ENCODE assay signal across 15 mouse cellular contexts in the genomic region with DNA sequence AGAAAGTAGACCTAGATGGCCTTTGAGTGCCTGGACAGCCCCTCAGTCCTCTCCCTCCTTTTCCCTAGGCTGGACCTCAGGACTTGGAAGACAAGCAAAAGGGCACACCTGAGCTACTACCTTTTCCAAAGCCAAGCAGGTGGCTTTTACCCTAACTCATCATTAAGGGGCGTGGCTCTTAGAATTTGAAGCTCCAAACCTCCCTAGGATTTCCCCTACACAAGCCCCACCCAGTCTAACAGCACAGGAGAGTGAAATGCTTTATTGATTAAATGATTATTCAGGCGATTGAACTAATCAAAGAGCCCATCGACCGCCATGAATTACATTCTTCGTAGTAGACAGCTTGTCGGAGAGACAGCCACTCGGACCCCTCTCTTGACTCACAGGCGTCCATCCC. TPM values are rescaled to one million over a fixed set of nuclear protein-coding genes. Genes with fewer than 3 reads are reported as not detected.
"Had no signal": no experiment of that assay in that cellular context is flagged by ENCODE, and none has a peak within 500 bp of the region (broad histone marks: within the 10 kb centered on the region; RNA-seq: fewer than 3 reads in every experiment).

No protein-coding gene starts in this region.

- H3K9me3 ChIP-seq: intestine, embryonic 15.5 days; limb, embryonic 13.5 days; liver, embryonic 15.5 days; neural tube, embryonic 15.5 days; stomach, embryonic 15.5 days had no signal

- H3K4me2 ChIP-seq: intestine, embryonic 15.5 days; limb, embryonic 13.5 days; liver, embryonic 15.5 days; lung, embryonic 14.5 days; neural tube, embryonic 15.5 days; stomach, embryonic 15.5 days had no signal

- H3K36me3 ChIP-seq: intestine, embryonic 15.5 days; limb, embryonic 13.5 days; liver, embryonic 15.5 days; neural tube, embryonic 15.5 days; stomach, embryonic 15.5 days had no signal

- H3K9ac ChIP-seq: intestine, embryonic 15.5 days; limb, embryonic 13.5 days; liver, embryonic 15.5 days; lung, embryonic 14.5 days; neural tube, embryonic 15.5 days; stomach, embryonic 15.5 days had no signal

- ATAC-seq: intestine, embryonic 15.5 days had no signal

- H3K27ac ChIP-seq: intestine, embryonic 15.5 days; limb, embryonic 13.5 days; liver, embryonic 15.5 days; neural tube, embryonic 15.5 days; stomach, embryonic 15.5 days had no signal

- H3K4me3 ChIP-seq: intestine, embryonic 15.5 days; limb, embryonic 13.5 days; liver, embryonic 15.5 days; myocyte; neural tube, embryonic 15.5 days; stomach, embryonic 15.5 days had no signal

- DNase-seq: kidney, adult 18-20 months; kidney, postnatal 10 days; left cerebral cortex, postnatal 4 days; lung, embryonic 14.5 days; lung, postnatal 10 days; lung, postnatal 4 days; right cerebral cortex, postnatal 4 days; thymus, adult 2 months; thymus, postnatal 25 days had no signal

RNA-seq across cellular contexts. Expression of a gene that starts 2.0 kb away (rescaled TPM):
- polyA plus RNA-seq: limb, embryonic 13.5 days; lung, embryonic 14.5 days had no signal
